Mouse (Mus musculus) bone marrow, adult 2 months (tissue): ENCODE data around the gene Plxnd1. TPM values are rescaled to one million over a fixed set of nuclear protein-coding genes. Genes with fewer than 3 reads are reported as not detected.
A peak's percentile ranks its signal among the peaks of the same experiment; 100 is the strongest.

Source experiments
- H3K27ac ChIP-seq: fragments of 200-500 bp; 2 replicates; pipeline ENCODE4 v1.5.1; 2012; ENCODE audit warnings: low read depth, mild to moderate bottlenecking, control low read depth, inconsistent platforms, low read length; ENCODE audit not compliant: control insufficient read depth, poor library complexity, insufficient read depth
- H3K4me1 ChIP-seq: fragments of 200-500 bp; 2 replicates; pipeline ENCODE4 v1.6.1; 2011; ENCODE audit warnings: low read length; ENCODE audit not compliant: control insufficient read depth, insufficient read depth
- H3K4me3 ChIP-seq: fragments of 200-500 bp; replicated peaks from 2 replicates; pipeline ENCODE3; 2011; ENCODE audit warnings: mild to moderate bottlenecking, low read depth, low read length, control low read depth; ENCODE audit not compliant: control insufficient read depth
- CTCF ChIP-seq: fragments of 200-500 bp; IDR thresholded peaks from 2 replicates; pipeline ENCODE4 v1.5.1; 2011; ENCODE audit warnings: low read length, control low read depth; ENCODE audit not compliant: control insufficient read depth, insufficient read depth
- POLR2A ChIP-seq: fragments of 200-500 bp; IDR thresholded peaks from 2 replicates; pipeline ENCODE4 v1.6.1; 2011; ENCODE audit warnings: low read depth, mild to moderate bottlenecking, control low read depth, low read length, borderline replicate concordance; ENCODE audit not compliant: control insufficient read depth
- WGBS: fragments of 180-500 bp; shearing (Covaris S2); methylation state at CpG from one replicate; pipeline ENCODE4 v1.1.7; 2018; 5-methylcytosine and 5-hydroxymethylcytosine counted together
- polyA plus RNA-seq: library from polyadenylated mRNA; stranded (reverse); fragments of >200 nt; gene quantifications from 2 replicates; pipeline ENCODE4 v1.2.4, GENCODE M21; 2011; ENCODE audit warnings: low replicate concordance; ENCODE audit not compliant: missing spikeins, insufficient read depth, insufficient read length

Plxnd1 gene
- polyA plus RNA-seq, 1 experiment: 23.8 TPM

DNA sequence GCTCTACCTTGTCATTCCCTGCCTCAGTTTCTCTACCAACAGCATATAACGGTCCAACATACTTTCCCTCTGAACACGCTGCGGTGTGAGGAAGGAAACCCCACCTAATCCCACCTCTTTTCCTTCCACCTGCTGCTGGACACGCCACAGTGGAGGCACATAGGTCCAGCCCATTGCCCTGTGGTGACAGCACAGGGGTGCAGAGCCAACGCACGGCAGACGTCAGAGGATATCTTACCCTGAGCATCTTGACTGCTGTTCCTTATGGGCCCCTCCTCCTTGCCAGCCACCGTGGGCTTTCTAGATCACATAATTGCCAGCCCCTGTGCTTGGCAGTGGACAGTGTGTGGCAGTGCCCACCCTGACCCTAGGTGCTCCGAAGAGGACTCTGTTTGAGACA lies 4.3 kb downstream of the Plxnd1 start:
- 77% methylated on average over 9 of the region's 9 CpGs for WGBS
- Histone ChIP-seq H3K4me3 (no peak overlapping the region), H3K4me1 (peaks cover 3% of the 10 kb centered on the region), H3K27ac (no peak overlapping the region)
- TF ChIP-seq CTCF (no peak), POLR2A (no peak)

DNA sequence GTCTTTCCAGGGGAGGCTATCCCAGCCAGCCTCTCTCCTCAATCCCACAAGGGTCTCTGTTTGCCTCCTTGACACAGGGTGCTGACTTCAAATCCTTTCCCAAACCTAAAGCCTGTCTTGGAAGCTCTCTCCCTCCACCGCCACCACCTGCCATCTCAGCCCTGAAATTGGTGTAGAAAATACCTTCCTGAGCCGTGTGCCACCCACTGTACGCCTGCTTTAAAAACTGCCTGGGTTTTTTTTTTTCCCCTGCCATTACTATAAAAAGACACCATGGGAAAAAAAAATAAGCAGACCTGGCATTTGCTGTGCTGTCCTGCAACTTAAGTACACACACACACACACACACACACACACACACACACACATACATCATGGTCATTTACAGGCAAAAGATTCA lies 4.7 kb downstream of the Plxnd1 start:
- Histone ChIP-seq H3K4me3 (no peak overlapping the region), H3K4me1 (peaks cover 3% of the 10 kb centered on the region), H3K27ac (no peak overlapping the region)
- no peak for TF ChIP-seq CTCF
- no peak for TF ChIP-seq POLR2A
- WGBS: 77% methylated on average over 3 of the region's 3 CpGs

DNA sequence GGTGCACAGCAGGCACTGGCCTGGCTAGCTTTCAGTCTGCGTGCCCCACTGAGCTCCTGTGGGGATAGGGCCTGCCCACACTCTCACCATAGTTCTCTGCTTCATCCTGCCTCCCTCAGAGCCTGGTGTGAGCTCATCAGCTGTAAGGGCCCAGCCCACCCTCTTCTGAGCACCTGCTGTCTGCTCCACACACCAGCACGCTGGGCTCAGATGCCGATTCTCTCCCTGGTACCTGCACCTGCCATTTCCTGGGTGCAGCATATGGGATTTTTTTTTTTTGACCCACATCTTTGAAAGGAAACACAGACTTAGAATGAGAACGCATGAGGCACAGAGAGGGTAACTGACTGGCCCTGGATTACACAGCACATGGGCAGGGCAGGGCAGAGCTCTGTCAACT lies 5.2 kb downstream of the Plxnd1 start:
- Histone ChIP-seq H3K27ac (peak overlapping the region; percentile 53), H3K4me3 (no peak overlapping the region), H3K4me1 (peaks cover 3% of the 10 kb centered on the region)
- WGBS: 69% methylated on average over 4 of the region's 4 CpGs
- TF ChIP-seq POLR2A (no peak), CTCF (no peak)

DNA sequence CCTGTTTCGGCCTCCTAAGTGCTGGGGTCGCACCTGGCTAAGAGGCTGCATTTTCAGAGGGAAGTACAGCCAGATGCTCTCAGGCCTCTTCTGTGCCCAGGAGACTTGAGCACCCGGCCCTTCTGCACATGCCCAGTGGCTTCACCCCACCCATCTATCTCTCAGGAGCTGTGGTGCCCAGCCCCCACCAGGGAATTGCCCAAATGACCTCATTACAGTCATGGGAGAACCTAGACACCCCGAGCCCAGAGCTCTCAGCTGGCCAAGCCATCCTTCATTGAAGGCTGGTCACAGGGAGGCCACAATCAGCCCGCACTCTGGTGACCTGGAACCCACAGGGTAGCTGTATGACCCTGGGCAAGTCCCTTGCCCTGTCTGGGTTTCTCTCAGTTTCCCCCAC lies 5.8 kb downstream of the Plxnd1 start:
- Histone ChIP-seq H3K4me3 (no peak overlapping the region), H3K27ac (peak overlapping the region; percentile 53), H3K4me1 (peaks cover 3% of the 10 kb centered on the region)
- TF ChIP-seq CTCF (no peak), POLR2A (no peak)
- WGBS: 71% methylated on average over 5 of the region's 5 CpGs

DNA sequence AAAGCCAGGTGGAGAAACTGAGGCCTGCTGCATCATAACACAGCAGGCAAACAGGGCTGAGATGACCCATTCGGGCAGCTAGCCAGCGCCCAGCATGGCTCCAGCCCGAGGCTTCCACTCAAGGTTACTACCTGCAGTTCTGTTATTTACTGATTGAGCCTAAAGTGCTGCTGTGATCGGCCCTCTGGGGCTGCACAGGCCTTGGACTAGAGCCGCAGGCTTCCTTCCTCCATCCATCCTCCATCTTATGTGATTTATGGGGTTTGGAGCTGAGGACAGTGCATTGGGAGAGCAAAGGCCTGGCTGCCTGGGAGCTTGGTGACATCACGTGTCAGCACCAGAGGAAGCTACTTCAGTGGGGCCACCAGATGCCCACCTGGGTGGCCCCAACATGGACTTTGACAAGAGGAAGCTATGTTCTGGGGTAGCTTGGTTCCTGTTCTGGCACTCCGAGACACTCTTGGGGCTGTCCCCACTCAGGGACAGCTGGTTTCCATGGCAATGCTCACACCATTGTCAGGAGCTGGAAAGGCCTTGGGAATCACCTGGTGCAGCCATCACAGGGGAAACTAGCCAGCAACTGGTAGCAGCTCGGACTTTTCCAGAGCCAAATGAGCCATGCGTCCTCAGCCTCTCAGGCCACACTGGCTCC lies 7.6 kb downstream of the Plxnd1 start:
- Histone ChIP-seq H3K4me1 (peaks cover 2% of the 10 kb centered on the region), H3K27ac (peak overlapping the region; percentile 36), H3K4me3 (no peak overlapping the region)
- 23% methylated on average over 9 of the region's 9 CpGs for WGBS
- TF ChIP-seq POLR2A: no peak
- TF ChIP-seq CTCF: no peak

DNA sequence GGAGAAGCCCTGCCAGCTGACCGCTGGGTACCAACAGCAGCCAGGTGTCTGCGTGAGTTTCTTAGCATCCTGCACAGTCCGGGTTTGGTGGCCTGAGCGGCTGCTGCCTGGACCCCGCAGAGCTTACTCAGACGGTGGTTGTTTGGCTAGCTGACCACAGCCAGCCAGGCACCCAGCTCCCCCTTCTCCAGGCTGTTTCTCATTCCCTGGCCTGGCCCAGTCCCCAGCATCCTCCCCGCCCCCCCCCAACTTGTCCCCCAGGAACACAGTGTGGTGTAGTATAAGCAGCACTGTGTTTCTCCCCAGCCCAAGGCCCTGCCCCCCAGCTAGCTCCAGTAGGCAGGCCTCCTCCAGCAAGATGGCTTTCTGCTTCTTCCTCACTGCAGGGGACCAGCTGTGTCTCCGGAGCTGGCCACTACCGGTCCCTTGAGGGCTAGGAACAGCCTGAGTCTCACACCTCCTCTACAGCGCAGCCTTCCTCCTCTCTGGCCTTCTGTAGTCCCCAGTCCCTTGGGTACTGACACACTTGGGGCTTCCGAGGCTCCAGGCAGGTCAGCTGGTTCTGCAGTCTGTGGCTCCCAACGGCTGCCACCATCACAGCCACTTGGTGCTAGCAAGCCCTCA lies 8.2 kb downstream of the Plxnd1 start:
- peaks cover 2% of the 10 kb centered on the region for H3K4me1 ChIP-seq
- H3K4me3 ChIP-seq: no peak overlapping the region
- TF ChIP-seq POLR2A (no peak), CTCF (no peak)
- WGBS: 56% methylated on average over 12 of the region's 12 CpGs
- H3K27ac ChIP-seq: peak overlapping the region; percentile 36

DNA sequence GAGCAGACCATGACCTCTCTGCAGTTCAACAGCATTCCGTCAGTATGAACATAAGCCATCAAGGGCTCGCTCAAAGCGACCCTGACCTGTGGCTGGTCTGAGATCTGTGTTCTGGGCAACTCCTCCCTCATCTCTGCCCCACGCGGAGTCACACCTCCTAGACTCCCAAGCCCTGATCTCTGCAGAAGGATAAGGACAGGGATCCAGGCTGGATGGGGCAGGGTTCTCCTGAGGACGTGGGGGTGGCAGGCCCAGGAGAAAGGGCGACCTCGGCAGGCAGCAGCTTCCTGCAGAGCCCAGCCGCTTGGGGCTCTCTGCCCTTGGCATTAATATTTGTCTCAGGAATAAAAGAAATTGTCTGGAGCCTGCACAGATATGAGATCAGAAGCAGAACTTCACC lies 9.2 kb downstream of the Plxnd1 start:
- 82% methylated on average over 9 of the region's 9 CpGs for WGBS
- Histone ChIP-seq H3K4me1 (peaks cover 2% of the 10 kb centered on the region), H3K4me3 (no peak overlapping the region), H3K27ac (no peak overlapping the region)
- TF ChIP-seq CTCF (no peak), POLR2A (no peak)

DNA sequence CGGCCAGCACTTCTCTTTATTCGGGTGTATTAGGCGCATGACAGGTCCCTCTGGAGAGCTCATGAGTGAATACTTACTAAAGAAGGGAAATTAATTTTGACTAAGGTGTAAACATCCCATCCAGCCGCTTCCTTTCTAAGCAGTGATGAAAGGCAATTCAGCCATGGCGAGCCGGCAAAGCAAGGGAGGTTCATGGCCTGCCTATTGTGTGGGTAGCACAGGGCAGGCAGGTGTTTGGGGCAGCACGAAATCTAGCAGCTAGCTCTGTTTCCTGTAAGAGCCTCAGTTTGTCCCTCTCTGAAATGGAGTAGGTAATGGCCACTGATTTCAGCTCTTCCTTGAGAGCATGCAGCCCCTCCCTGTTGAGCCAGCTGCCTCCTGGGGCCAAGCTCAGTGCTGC lies 10.2 kb downstream of the Plxnd1 start:
- TF ChIP-seq POLR2A (no peak), CTCF (no peak)
- H3K4me1 ChIP-seq: peaks cover 2% of the 10 kb centered on the region
- 72% methylated on average over 7 of the region's 7 CpGs for WGBS

More for the DNA sequence above, 10.2 kb downstream of the Plxnd1 start:
- Histone ChIP-seq H3K4me3 (no peak overlapping the region), H3K27ac (no peak overlapping the region)
